Mouse (Mus musculus): ENCODE results near the gene Cyp39a1.

GRCm38 (mm10) chr17:43716601-43717000 is 49.4 kb downstream of the Cyp39a1 start:
- TF ChIP-seq CTCF (IDR thresholded peaks at IDR 0.05; ENCODE audit: low read depth) = no peak
- no peak for TF ChIP-seq EP300 (IDR thresholded peaks at IDR 0.05; ENCODE audit: low read depth)
